Mouse (Mus musculus) mouse embryonic stem cell (cell line): ENCODE results near the gene I830077J02Rik.

Experiments used
- in situ Hi-C, 2 experiments: fragments of 300-500 bp; cut with MboI; formaldehyde crosslinking; loops; 1 replicate in 1 of 2; 3 replicates in 1 of 2; pipeline ENCODE4 v1.14.3; 2019 to 2020; ENCODE audit warnings: low sequenced_read_pairs in 2 of 2, low pct_unique_long_range_greater_than_20kb in 1 of 2, mixed read lengths in 1 of 2; ENCODE audit not compliant: unreplicated experiment in 1 of 2

The I830077J02Rik gene

DNA sequence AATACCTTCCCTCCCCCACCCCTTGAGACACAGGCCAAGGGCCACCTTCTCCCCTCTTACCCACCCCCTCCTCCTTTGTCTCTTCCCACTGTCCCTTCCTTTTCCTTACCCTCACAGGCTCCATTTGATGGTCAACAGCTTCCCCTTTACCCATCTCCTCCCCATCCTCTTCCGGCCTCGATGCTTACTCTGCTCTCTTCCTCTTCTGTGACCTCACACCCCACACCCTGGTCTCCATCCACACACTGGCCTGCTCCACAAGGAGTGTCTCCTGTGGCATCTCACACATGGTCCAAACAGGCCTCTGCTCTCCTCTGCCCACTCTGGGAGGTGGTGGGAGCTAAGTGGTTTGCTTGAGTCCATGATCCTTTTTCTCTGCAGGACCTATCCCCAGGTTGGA is 54.5 kb downstream of the I830077J02Rik start:
- in situ Hi-C loops, result no loop called here

DNA sequence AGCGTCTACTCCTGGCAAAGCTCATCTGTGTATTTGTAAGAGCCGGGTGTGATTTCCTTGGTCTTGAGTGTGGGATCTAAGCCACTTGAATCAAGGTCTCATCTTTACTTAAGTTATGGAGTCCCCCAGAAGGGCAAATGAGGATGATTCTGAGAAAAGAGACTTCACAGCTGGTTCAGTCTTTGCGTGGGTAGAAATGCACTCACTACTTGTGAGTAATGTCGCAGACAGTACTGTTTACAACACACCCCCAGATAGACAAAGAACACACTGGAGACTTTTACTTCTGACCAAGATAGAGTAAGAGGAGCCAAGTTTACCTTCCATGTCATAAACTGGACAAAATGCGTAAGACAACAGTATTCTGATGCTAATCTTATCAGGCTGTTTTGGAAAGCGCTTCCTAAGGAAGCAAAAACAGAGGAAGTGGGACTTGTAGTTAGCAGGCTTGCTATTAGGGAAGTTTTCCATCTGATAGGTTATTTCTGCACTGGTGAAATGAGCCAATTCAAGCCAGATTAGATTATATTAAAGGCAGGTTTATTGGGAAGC is 55.1 kb downstream of the I830077J02Rik start:
- in situ Hi-C loops, result no loop called here

DNA sequence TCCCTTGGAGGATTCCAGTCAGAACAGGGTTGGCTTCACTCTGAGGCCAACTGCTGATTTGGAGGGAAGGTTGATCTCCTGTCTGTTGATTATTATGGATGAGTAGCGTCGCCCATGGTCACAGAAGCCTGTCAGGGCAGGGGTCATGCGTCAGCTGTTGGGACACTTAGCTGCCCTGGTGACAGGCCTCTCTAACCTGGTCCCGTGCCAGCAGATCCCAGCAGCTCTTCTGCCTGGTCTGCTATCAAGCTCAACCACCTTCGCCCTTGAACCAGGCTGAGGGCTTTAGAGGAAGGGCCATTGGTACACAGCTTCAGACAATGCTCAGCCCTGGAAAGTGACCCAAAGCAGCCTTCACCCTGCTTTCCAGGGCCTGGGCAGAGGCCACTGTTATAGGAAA is 56.4 kb downstream of the I830077J02Rik start:
- in situ Hi-C loops, result no loop called here
